Mouse (Mus musculus) splenic B cell, adult 2 months (primary cell): ENCODE measurements around the gene Gbgt1.

ENCODE experiments used
- DNase-seq: peaks from one replicate; pipeline ENCODE4 v3.0.0-alpha.2; 2011; ENCODE audit warnings: low read depth, low spot score
- H3K27me3 ChIP-seq: 2 replicates; pipeline ENCODE4 v1.6.1; 2012; ENCODE audit warnings: mild to moderate bottlenecking, low read length, moderate library complexity, mixed read lengths; ENCODE audit not compliant: control insufficient read depth, poor library complexity, insufficient read depth, severe bottlenecking
- H3K36me3 ChIP-seq: 2 replicates; pipeline ENCODE4 v1.6.1; 2012; ENCODE audit warnings: mild to moderate bottlenecking, low read length, moderate library complexity, mixed read lengths; ENCODE audit not compliant: control insufficient read depth, poor library complexity, insufficient read depth, severe bottlenecking

Gbgt1 gene

DNA sequence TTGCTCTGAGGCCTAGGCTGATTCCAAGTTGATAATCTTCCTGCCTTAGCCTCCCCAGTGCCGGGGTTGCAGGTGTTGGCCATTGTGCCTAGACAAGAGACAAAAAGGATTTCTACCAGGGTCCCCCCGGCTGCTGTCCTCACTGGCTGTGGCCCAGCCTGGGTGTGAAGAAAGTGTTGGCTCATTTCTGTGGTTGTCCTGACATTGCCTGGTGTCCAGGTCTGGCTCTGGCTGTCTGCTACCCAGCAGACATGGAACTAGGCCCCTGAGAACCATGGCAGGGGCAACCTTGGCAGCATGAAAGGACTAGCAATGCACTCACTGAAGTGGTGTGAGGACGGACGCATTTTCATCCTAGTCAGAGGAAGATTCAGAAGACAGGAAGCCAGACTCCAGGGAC is 33.2 kb downstream of the Gbgt1 start:
- H3K27me3 ChIP-seq: no peaks in the 10 kb centered on the region
- no peak for DNase-seq

DNA sequence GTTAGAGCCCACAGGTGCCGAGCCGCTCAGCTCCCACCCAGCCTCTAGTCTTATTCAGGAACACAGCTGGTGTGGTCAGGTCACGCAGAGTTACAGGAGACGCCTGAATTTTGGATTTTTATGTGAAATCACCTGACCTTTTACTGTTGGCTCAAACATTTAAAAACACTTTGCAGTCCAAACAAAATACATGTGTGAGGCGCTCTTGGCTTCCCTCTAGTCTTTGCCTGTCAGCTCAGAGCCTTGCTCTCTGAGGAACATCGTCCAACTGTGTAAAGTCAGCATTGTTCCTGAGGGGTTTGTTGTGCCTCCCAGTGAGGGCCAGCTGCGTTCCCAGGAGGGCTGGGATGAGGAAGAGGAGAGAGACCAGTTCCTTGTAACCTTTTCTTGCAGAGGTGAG is 33.6 kb downstream of the Gbgt1 start:
- Histone ChIP-seq H3K27me3 (no peaks in the 10 kb centered on the region), H3K36me3 (no peaks in the 10 kb centered on the region)
- no peak for DNase-seq

More for the DNA sequence above, 33.2 kb downstream of the Gbgt1 start:
- no peaks in the 10 kb centered on the region for H3K36me3 ChIP-seq

DNA sequence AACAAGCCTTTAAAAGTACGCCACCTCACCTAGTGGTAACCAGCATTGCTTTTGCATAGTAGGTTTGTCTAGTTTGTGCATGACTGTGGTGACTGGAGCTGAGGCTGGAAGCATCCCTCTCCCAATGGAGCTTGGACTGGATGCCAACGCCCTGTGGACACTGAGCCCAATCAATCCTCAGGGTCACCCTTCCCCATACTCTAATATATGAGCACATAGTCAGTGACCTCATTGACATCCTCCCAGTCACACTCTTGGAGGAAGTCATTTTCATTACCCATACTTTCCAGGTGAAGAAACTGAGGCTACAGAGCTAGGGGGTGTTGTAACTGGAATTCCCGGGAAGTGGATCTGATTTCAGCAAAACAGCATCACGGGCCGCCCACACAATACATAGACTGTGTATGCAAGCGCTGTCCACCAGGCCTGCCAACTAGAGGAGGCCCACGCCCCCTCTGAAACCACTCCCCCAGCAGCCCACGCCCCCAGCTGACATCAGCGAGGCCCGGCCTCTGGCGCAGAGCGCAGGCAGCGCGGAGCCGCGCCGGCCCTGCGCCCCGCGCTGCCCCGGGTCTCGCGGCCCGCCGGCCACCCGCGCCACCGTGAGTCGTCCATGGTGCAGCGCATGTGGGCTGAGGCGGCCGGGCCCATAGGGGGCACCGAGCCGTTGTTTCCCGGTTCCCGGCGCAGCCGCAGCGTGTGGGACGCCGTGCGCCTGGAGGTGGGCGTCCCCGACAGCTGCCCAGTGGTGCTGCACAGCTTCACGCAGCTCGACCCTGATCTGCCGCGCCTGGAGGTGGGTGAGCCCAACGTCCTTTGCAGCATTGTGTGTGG is 36.5 kb downstream of the Gbgt1 start:
- Histone ChIP-seq H3K36me3 (no peaks in the 10 kb centered on the region), H3K27me3 (no peaks in the 10 kb centered on the region)
- DNase-seq: peak; percentile 90

DNA sequence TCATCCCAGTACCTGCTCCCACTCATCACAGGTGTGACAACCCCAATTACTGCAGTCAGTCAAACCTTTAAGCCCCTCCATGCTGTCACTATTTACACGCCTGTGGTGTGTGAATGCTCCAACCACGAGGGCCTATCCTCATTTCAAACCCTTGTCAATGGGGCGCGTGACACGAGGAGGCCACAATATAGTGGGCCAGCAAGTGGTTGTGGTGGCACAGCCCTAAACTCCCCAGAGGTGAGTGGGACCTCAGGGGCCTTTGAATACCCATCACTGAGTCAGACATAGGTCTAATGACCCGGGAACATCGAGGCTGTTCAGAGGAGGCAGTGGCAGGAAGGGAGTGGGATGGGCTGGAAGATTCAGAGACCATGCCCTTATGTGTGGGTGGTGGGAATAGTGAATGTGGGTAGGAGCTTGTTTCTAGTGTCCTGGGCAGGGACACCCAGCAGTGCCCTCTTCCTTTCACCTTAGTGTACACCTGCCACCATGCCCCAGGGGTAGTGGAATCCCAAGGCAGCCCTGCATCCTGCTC is 37.3 kb downstream of the Gbgt1 start:
- no peaks in the 10 kb centered on the region for H3K27me3 ChIP-seq
- DNase-seq: no peak

DNA sequence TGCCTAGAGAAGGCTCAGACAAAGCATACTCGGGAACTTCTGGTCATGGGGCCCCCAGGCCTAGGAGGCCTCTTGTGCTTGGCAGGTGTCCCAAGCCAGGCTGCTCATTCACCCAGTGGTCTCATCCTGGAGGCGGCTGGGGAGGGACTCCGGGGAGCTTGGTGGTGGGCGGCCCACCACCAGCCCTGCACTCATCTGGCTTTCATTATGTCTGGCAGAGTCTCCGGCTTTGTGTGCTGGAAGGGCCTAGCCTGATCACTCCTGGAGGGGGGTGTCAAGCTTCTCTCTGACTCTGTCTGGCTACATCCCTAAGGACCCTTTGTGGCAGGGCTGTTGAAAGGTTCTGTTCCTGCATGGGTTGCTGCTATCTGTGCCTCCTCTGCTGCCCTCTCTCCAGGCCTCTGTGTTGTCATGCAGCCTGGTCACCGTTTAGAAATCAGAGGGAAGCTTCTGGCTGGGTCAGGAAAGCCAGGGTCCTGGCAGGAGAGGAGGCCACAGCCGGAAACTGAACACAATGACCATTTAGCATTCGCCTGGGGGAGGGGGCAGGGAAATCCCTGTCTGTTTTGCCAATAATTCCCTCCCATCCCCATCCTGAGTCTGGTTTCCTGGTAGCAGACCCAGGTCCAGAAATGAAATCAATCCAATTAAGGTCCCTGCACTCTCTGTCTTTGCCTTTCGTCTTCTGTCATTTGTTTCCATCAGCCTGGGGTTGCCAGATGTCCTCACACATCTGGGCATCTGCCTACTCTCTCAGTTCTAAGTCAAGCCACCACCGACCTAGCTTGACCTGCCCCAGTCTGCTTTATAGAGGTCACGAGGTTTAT is 38.0 kb downstream of the Gbgt1 start:
- Histone ChIP-seq H3K36me3 (no peaks in the 10 kb centered on the region), H3K27me3 (no peaks in the 10 kb centered on the region)
- DNase-seq: no peak

More for the DNA sequence above, 37.3 kb downstream of the Gbgt1 start:
- no peaks in the 10 kb centered on the region for H3K36me3 ChIP-seq

DNA sequence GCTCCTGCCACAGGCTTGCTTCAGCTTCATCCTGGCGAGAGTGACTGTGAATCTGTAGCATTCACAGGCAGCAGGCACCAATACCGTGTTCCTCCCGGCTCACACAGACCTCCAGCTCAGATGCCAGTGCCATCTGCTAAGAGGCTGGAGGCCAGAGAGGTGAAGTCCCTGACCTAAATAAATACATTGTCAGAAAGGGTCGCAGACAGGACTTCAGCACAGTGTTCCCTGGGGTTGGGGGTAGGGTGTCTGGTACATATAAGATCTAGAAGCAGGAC is 38.5 kb downstream of the Gbgt1 start:
- DNase-seq: no peak
- Histone ChIP-seq H3K27me3 (no peaks in the 10 kb centered on the region), H3K36me3 (no peaks in the 10 kb centered on the region)

DNA sequence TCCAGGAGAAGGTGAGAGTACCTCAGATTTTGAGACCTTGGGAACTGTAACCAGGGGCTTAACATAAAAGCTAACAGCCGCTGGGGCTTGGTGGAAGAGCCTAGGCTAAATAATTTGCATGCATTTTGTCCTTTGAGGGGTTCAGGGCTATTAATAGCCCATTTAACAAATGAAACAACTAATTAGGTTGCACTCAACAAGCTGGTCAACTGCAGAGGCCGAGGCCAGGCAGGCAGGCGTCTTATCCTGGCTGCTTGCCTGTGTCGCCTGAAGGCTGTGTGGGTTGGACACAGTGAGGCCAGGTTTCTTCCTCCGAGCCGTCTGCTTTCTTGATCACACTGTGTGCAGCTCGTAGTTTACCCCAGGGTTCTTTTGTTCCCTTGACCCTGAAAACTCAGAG is 39.0 kb downstream of the Gbgt1 start:
- H3K36me3 ChIP-seq: no peaks in the 10 kb centered on the region
- no peak for DNase-seq
- no peaks in the 10 kb centered on the region for H3K27me3 ChIP-seq

DNA sequence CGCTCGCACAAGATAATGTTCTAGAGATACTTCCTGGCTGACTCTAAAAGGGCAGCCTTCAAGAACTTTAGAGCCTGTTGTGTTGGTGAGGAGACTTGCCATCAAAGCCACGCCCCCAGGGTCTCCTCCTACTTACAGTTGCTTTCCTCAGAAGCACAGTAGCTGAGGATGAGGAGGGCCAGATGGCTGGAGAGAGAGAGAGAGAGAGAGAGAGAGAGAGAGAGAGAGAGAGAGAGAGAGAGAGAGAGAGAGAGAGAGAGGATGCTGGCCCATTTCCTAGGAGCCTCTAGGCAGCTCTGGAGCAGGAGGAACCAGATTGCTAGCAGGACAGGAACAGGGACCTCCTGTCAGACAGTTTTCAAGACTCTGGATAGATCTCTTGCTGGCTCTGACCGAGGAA is 39.5 kb downstream of the Gbgt1 start:
- Histone ChIP-seq H3K36me3 (no peaks in the 10 kb centered on the region), H3K27me3 (no peaks in the 10 kb centered on the region)
- DNase-seq: no peak

DNA sequence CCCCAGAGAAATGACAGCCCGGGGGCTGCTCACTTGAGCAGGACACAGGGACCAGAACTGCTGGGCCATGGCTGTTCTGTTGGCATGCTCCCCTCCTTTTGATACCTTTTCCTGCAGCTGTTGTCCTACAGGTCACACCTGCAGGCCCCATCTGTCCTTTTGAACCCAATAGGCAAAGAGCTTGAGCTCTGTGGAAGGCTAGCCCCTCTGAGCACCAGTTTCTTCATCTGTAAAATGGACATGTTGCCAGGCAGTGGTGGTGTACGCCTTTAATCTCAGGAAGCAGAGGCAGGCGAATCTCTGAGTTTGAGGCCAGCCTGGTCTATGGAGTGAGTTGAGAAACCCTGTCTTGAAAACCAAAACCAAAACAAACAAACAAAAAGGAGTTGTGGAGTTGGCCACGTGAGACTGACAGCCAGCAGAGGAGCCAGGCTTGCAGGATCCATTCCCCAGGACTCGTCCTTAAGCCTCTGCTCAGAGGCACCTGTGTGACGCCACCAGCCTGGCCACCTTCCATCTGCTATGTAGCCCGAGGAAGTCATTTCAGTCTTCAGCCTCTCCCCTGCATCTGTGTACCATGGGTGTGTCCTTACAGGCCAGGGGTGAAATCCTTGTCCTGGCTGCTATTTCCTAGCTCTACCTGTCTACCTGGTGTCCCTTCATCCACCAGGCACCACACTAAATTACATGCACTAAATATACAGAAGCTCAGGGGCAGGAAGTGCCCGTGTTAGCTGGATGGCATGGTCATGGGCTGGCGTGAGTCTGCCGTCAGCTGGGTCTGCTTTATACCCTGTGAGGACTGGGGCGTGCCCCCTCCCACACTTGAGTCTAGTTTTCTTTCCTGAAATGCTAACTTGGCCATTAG is 40.3 kb downstream of the Gbgt1 start:
- Histone ChIP-seq H3K27me3 (no peaks in the 10 kb centered on the region), H3K36me3 (no peaks in the 10 kb centered on the region)
- DNase-seq: no peak

DNA sequence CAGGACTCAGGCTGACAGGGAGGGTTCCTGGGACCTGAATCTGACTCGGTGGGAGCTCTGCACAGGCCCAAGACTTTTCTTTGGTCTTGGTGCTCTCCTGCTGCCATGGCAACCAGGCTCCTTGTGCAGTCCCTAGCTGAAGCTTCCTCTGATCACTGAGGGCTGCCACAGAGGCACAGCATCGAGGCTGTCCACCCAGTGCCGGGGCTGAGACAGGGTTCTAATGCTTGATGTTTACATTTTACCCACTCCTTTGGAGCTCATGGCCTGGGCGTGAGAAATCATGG is 40.9 kb downstream of the Gbgt1 start:
- Histone ChIP-seq H3K27me3 (no peaks in the 10 kb centered on the region), H3K36me3 (no peaks in the 10 kb centered on the region)
- peak; percentile 52 for DNase-seq

DNA sequence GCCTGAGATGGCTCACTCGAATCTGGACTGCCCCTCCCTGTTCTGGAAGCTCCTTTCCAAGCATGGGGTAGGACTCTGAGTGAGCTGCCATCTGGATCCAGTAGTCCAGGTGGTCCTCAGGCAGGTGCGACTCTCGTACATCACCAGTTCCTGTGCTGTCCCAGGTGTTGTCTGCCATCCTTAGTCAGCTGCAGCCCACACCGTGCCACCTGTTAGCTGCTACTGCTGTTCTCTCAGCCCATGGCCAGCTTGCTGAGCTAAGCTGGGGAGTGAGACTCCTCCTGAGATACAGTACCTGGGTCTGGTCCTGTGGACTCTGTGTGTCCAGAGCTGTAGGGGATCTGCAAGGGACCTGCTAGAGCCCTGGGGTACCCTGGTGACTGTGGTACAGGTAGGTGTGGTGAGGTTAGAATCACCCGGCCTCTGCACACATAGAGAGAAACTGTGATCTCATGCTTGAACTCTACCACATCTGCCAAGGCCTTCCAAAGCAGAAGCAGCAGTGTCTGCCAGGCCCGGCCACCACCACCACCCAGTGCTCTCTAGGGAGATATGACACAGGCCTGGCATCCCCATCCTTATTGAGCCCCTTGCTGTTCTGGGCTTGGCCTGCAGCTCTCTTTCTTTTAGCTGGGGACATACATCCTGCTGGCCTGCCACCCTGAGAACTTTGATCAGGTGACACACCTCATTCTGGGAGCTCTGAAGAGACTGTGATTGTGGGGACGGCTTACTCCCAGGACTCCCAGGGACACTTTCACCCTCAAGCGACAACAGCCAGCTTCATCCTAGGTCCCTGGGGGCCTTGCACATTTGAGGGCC is 41.5 kb downstream of the Gbgt1 start:
- peak; percentile 76 for DNase-seq
- Histone ChIP-seq H3K27me3 (no peaks in the 10 kb centered on the region), H3K36me3 (no peaks in the 10 kb centered on the region)

DNA sequence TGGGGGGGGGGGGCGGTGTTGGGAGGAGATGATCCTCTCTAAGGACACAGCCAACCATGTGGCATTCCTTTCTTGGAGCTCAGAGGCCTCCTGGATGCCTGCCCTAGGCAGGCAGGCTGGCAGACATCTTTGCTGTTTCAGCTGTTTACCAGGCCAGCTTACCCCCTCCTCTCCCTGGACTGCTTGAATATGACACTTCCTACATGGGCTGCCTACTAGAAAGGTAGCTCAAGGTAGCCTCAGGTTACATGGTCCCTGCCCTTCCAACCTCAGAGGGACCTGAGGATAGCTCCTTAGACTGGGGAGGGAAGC is 42.1 kb downstream of the Gbgt1 start:
- Histone ChIP-seq H3K36me3 (no peaks in the 10 kb centered on the region), H3K27me3 (no peaks in the 10 kb centered on the region)
- DNase-seq: peak; percentile 19

DNA sequence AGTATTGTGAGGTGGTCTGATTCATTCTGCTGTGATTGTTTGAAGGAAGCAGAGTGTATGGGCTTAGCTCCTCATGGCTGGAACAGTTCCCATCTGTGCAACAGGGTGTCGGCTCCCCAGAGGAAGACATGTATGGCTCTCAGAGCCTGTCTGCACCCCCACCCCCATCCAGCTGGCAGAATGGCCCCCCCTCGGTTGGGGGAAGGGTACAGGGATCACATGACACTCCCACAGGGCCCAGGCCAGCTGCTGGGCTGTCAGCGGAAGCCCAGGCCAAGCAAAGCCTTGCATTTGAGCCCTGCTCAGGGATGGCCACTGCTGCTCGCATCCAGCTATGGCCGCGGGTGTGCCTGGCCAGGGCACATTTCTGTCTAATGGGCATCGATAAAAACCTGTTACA is 42.5 kb downstream of the Gbgt1 start:
- peak; percentile 66 for DNase-seq
- Histone ChIP-seq H3K36me3 (no peaks in the 10 kb centered on the region), H3K27me3 (no peaks in the 10 kb centered on the region)

DNA sequence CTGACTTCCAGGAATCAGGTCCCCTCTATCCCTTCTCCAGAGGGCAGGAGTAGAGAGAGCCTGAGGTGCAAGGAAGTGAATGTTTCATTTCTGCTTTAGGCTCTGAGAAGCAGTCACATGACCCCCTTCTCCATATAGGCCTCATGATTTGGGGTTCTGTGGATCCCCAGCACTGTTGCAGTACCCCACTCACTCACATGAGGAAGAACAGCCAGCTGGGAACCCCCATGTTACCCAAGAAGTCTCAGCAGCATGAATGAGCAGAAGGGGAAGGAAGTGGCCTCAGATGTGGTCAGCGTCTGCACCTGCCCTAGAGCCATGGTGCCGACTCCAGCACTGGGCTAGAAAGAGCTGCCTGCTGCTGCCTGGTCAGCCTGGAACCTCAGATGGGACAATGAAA is 43.3 kb downstream of the Gbgt1 start:
- H3K36me3 ChIP-seq: no peaks in the 10 kb centered on the region
- H3K27me3 ChIP-seq: no peaks in the 10 kb centered on the region
- DNase-seq: peak; percentile 93
